ENCODE assay signal across 13 mouse cellular contexts in genomic region chr5:135800927-135801326, GRCm38 (mm10). TPM values are rescaled to one million over a fixed set of nuclear protein-coding genes. Genes with fewer than 3 reads are reported as not detected.
DNase-seq lines count a peak whose midpoint lies in the region; ATAC-seq and TF ChIP-seq lines count a peak whose summit lies in the region.
"Had no signal": no experiment of that assay in that cellular context is flagged by ENCODE, and none has a peak within 500 bp of the region (broad histone marks: within the 10 kb centered on the region; RNA-seq: fewer than 3 reads in every experiment).

No protein-coding gene starts in this region.

- no peaks in the 10 kb centered on the region for H3K27me3 ChIP-seq in cerebellum, adult 2 months (ENCODE audit: control insufficient read depth, insufficient read depth, low read length)
- no peaks in the 10 kb centered on the region for H3K27me3 ChIP-seq in forebrain, embryonic 16.5 days (replicated peaks; ENCODE audit: control insufficient read depth, insufficient read depth, low read length)
- H3K27me3 ChIP-seq in midbrain, embryonic 12.5 days = peaks cover 7% of the 10 kb centered on the region

- peaks cover 32% of the 10 kb centered on the region for H3K4me1 ChIP-seq in cerebellum, adult 2 months (ENCODE audit: control insufficient read depth, insufficient read depth, low read length)
- peaks cover 5% of the 10 kb centered on the region; the same call in 1 of the 2 replicates for H3K4me1 ChIP-seq in forebrain, embryonic 16.5 days (replicated peaks; ENCODE audit: control insufficient read depth, insufficient read depth, low read length)
- H3K4me1 ChIP-seq in midbrain, embryonic 12.5 days = peaks cover 14% of the 10 kb centered on the region

- 1% methylated on average over 6 of the region's 6 CpGs for WGBS in cerebellum, adult 2 months
- WGBS in forebrain, embryonic 16.5 days = 0% methylated on average over 6 of the region's 6 CpGs
- WGBS in midbrain, embryonic 12.5 days = under 1% methylated on average over 6 of the region's 6 CpGs

- no peak overlapping the region; the same call in 1 of the 2 replicates for H3K9ac ChIP-seq in forebrain, embryonic 16.5 days (replicated peaks; ENCODE audit: low read depth, low read length)
- H3K9ac ChIP-seq in midbrain, embryonic 12.5 days (replicated peaks) = peak overlapping the region; percentile 37; the same call in 1 of the 2 replicates

- H3K9me3 ChIP-seq in forebrain, embryonic 16.5 days (ENCODE audit: control insufficient read depth, low read length) = no peaks in the 10 kb centered on the region
- no peaks in the 10 kb centered on the region for H3K9me3 ChIP-seq in midbrain, embryonic 12.5 days

- peak; percentile 58 to 62 for DNase-seq in cerebellum, adult 2 months
- DNase-seq in cerebellum, adult 9-10 months = no peak
- DNase-seq in MN1 (ENCODE audit: low spot score) = peak; percentile 88
- DNase-seq in left cerebral cortex, postnatal 14 days (ENCODE audit: low spot score in 2 of 2) = no peak
- no peak for DNase-seq in thymus, postnatal 25 days
- DNase-seq: adrenal gland, postnatal 25 days; kidney, postnatal 14 days; right cerebral cortex, adult 18-20 months; thymus, postnatal 14 days had no signal

- ATAC-seq in forebrain, embryonic 16.5 days = peak; percentile 54; the same call in 1 of the 2 replicates
- ATAC-seq in midbrain, embryonic 12.5 days (ENCODE audit: low FRiP score, low read depth) = peak; percentile 83
- no peak for ATAC-seq in erythroid progenitor cell, adult 5-6 weeks (replicated peaks; ENCODE audit: low FRiP score, poor library complexity, severe bottlenecking)

- H3K27ac ChIP-seq in cerebellum, adult 2 months (ENCODE audit: insufficient read depth, low read length) = no peak overlapping the region
- H3K27ac ChIP-seq in forebrain, embryonic 16.5 days (ENCODE audit: low read length) = no peak overlapping the region; the same call in 1 of the 2 replicates
- H3K27ac ChIP-seq in midbrain, embryonic 12.5 days (replicated peaks) = peak overlapping the region; percentile 73

- TF ChIP-seq POLR2A in cerebellum, adult 2 months (IDR thresholded peaks at IDR 0.05; ENCODE audit: borderline replicate concordance, insufficient read depth, low read length) = no peak

- H3K36me3 ChIP-seq in forebrain, embryonic 16.5 days (ENCODE audit: control insufficient read depth, insufficient read depth) = no peaks in the 10 kb centered on the region
- H3K36me3 ChIP-seq in midbrain, embryonic 12.5 days = no peaks in the 10 kb centered on the region

- intact Hi-C loops in left cerebral cortex, postnatal 14 days (cut with DNase I) = no loop called here

- H3K4me2 ChIP-seq in forebrain, embryonic 16.5 days (ENCODE audit: low read length) = no peak overlapping the region
- H3K4me2 ChIP-seq in midbrain, embryonic 12.5 days (replicated peaks) = no peak overlapping the region

- no peak overlapping the region for H3K4me3 ChIP-seq in cerebellum, adult 2 months (replicated peaks; ENCODE audit: insufficient read depth, low read depth, low read length)
- no peak overlapping the region for H3K4me3 ChIP-seq in forebrain, embryonic 16.5 days (replicated peaks; ENCODE audit: low read length)
- H3K4me3 ChIP-seq in midbrain, embryonic 12.5 days = no peak overlapping the region
- H3K4me3 ChIP-seq: erythroblast, embryonic 14.5 days had no signal

- TF ChIP-seq CTCF in cerebellum, adult 2 months (IDR thresholded peaks at IDR 0.05; ENCODE audit: borderline replicate concordance, insufficient read depth, low read depth, low read length) = no peak

RNA-seq across cellular contexts. Expression of gene Srrm3, which starts 5.8 kb away (rescaled TPM):
- polyA plus RNA-seq in cerebellum, adult 2 months (2012; rRNA removed) = 123 and 131 TPM in 2 replicates
- polyA plus RNA-seq in forebrain, embryonic 16.5 days (2015; fragmentation: Nextera tagmentation; extraction: Ambion mirVana) = 44.0 and 60.9 TPM in 2 replicates
- polyA plus RNA-seq in midbrain, embryonic 12.5 days (2016; fragmentation: Nextera tagmentation; extraction: Ambion mirVana) = 72.1 and 73.3 TPM in 2 replicates
- 10 to 100 TPM; 95.2 to 95.9 TPM for total RNA-seq in left cerebral cortex, postnatal 14 days (2021)
- not detected in 2 replicates for total RNA-seq in erythroid progenitor cell, adult 5-6 weeks (2015; ENCODE audit: low replicate concordance)
- total RNA-seq in erythroid progenitor cell, adult 5-6 weeks (2017; ENCODE audit: low replicate concordance) = not detected in 2 replicates
- polyA plus RNA-seq: erythroblast, embryonic 14.5 days had no signal

RNA-seq across cellular contexts. Expression of gene Mdh2, which starts 22.6 kb away (rescaled TPM):
- 676 and 703 TPM in 2 replicates for polyA plus RNA-seq in cerebellum, adult 2 months (2012; rRNA removed)
- polyA plus RNA-seq in forebrain, embryonic 16.5 days (2015; fragmentation: Nextera tagmentation; extraction: Ambion mirVana) = 562 and 563 TPM in 2 replicates
- 526 and 540 TPM in 2 replicates for polyA plus RNA-seq in midbrain, embryonic 12.5 days (2016; fragmentation: Nextera tagmentation; extraction: Ambion mirVana)
- 100 to 1,000 TPM; 472 to 478 TPM for total RNA-seq in left cerebral cortex, postnatal 14 days (2021)
- 156 and 193 TPM in 2 replicates for total RNA-seq in erythroid progenitor cell, adult 5-6 weeks (2015; ENCODE audit: low replicate concordance)
- 74.0 and 81.6 TPM in 2 replicates for total RNA-seq in erythroid progenitor cell, adult 5-6 weeks (2017; ENCODE audit: low replicate concordance)

RNA-seq across cellular contexts. Expression of gene Styxl1, which starts 22.7 kb away (rescaled TPM):
- polyA plus RNA-seq in cerebellum, adult 2 months (2012; rRNA removed) = 0.26 and 0.62 TPM in 2 replicates
- 0.23 and 0.35 TPM in 2 replicates for polyA plus RNA-seq in forebrain, embryonic 16.5 days (2015; fragmentation: Nextera tagmentation; extraction: Ambion mirVana)
- 0.18 and 0.64 TPM in 2 replicates for polyA plus RNA-seq in midbrain, embryonic 12.5 days (2016; fragmentation: Nextera tagmentation; extraction: Ambion mirVana)
- total RNA-seq in left cerebral cortex, postnatal 14 days (2021) = not detected
- total RNA-seq in erythroid progenitor cell, adult 5-6 weeks (2015; ENCODE audit: low replicate concordance) = not detected in 2 replicates
- total RNA-seq in erythroid progenitor cell, adult 5-6 weeks (2017; ENCODE audit: low replicate concordance) = not detected in 2 replicates
- polyA plus RNA-seq: erythroblast, embryonic 14.5 days had no signal

RNA-seq across cellular contexts. Expression of gene Tmem120a, which starts 56.7 kb away (rescaled TPM):
- 14.8 and 15.6 TPM in 2 replicates for polyA plus RNA-seq in cerebellum, adult 2 months (2012; rRNA removed)
- polyA plus RNA-seq in forebrain, embryonic 16.5 days (2015; fragmentation: Nextera tagmentation; extraction: Ambion mirVana) = 81.3 and 82.9 TPM in 2 replicates
- polyA plus RNA-seq in midbrain, embryonic 12.5 days (2016; fragmentation: Nextera tagmentation; extraction: Ambion mirVana) = 58.3 and 65.3 TPM in 2 replicates
- 10 to 100 TPM; 15.9 to 17.4 TPM for total RNA-seq in left cerebral cortex, postnatal 14 days (2021)
- 9.6 TPM in 1 of 2 replicates, not detected in the other for total RNA-seq in erythroid progenitor cell, adult 5-6 weeks (2015; ENCODE audit: low replicate concordance)
- total RNA-seq in erythroid progenitor cell, adult 5-6 weeks (2017; ENCODE audit: low replicate concordance) = 0.77 TPM in 1 of 2 replicates, not detected in the other

Comparison
In these comparisons a context has a peak if more than half of its experiments do, and no peak if none do; other contexts are left out.
1. DNase-seq: peak in cerebellum, adult 2 months (2 of 2) and MN1 (single experiment); none in cerebellum, adult 9-10 months (single experiment), left cerebral cortex, postnatal 14 days (0 of 2) and thymus, postnatal 25 days (single experiment).